Mouse (Mus musculus) stomach, embryonic 14.5 days (tissue): ENCODE results near the gene Ank. TPM values are rescaled to one million over a fixed set of nuclear protein-coding genes. Genes with fewer than 3 reads are reported as not detected.
A peak's percentile ranks its signal among the peaks of the same experiment; 100 is the strongest.

Experiments
- ATAC-seq: fragments of 200-750 bp; cut with Nextera tagmentation; 2 replicates; pipeline ENCODE4 v1.8.0; 2017; ENCODE audit warnings: low read depth, moderate TSS enrichment; ENCODE audit not compliant: insufficient number of reproducible peaks, insufficient read depth, low FRiP score
- H3K27ac ChIP-seq: fragments of 300-500 bp; sonication (generic); 2 replicates; pipeline ENCODE4 v1.5.1; 2014; ENCODE audit warnings: mild to moderate bottlenecking, low read length, moderate library complexity, mixed read lengths
- H3K27me3 ChIP-seq: fragments of 300-500 bp; sonication (generic); 2 replicates; pipeline ENCODE4 v1.6.1; 2014; ENCODE audit warnings: low read length, control low read depth, mixed read lengths; ENCODE audit not compliant: control insufficient read depth, insufficient read depth
- H3K36me3 ChIP-seq: fragments of 300-500 bp; sonication (generic); 2 replicates; pipeline ENCODE4 v1.6.1; 2014; ENCODE audit warnings: mild to moderate bottlenecking, control low read depth, low read length, moderate library complexity, mixed read lengths; ENCODE audit not compliant: control insufficient read depth, insufficient read depth
- H3K4me1 ChIP-seq: fragments of 300-500 bp; sonication (generic); 2 replicates; pipeline ENCODE4 v1.6.1; 2014; ENCODE audit warnings: low read length, control low read depth, mixed read lengths; ENCODE audit not compliant: control insufficient read depth, insufficient read depth
- H3K4me2 ChIP-seq: fragments of 300-500 bp; sonication (generic); replicated peaks from 2 replicates; pipeline ENCODE4 v1.6.1; 2014; ENCODE audit warnings: low read depth, low read length, control low read depth
- H3K4me3 ChIP-seq: fragments of 300-500 bp; sonication (generic); 2 replicates; pipeline ENCODE4 v1.5.1; 2014; ENCODE audit warnings: low read depth, low read length, control low read depth
- H3K9ac ChIP-seq: fragments of 300-500 bp; sonication (generic); replicated peaks from 2 replicates; pipeline ENCODE4 v1.6.1; 2014; ENCODE audit warnings: low read depth, mild to moderate bottlenecking, control low read depth, low read length, moderate library complexity, mixed read lengths
- H3K9me3 ChIP-seq: fragments of 300-500 bp; sonication (generic); 2 replicates; pipeline ENCODE4 v1.6.1; 2016; ENCODE audit warnings: low read depth, low read length, control low read depth; ENCODE audit not compliant: control insufficient read depth
- WGBS: fragments of 180-500 bp; shearing (Covaris S2); extraction: QIAGEN DNeasy Blood & Tissue Kit; methylation state at CpG from one replicate; pipeline ENCODE4 v1.1.7; 2014; 5-methylcytosine and 5-hydroxymethylcytosine counted together
- polyA plus RNA-seq: library from polyadenylated mRNA; unstranded; fragments of >200 nt; fragmentation: Nextera tagmentation; extraction: Ambion mirVana; gene quantifications from 2 replicates; pipeline ENCODE4 v1.2.1, GENCODE M21; 2014

The Ank gene
- polyA plus RNA-seq, 1 experiment from 2014 or later, result 13.7 TPM

DNA sequence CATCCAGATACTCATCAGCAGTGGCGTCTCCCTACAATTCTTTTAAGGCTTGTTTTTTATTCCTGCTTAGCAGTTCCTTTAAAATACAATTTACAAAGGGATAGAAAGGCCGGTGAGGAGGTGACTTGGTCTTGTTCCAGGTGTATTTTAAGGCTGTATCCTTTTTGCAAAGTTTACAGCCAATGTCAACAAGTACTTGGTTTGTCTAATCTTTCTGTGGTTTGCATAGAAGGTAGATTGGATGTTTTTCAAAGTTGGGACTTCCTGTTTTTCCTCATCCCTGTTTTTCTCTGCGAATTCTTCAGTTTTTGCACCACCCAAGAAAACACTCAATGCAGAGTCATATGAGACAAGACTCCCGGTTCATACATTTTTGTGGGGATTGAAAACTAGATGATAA lies 62.4 kb downstream of the Ank start:
- H3K36me3 ChIP-seq, result no peaks in the 10 kb centered on the region
- H3K9me3 ChIP-seq, result no peaks in the 10 kb centered on the region
- H3K4me3 ChIP-seq, result no peak overlapping the region
- 65% methylated on average over 4 of the region's 4 CpGs for whole genome bisulfite sequencing
- H3K4me1 ChIP-seq, result peaks cover 3% of the 10 kb centered on the region; the same call in 1 of the 2 replicates
- no peak for ATAC-seq
- no peak overlapping the region for H3K9ac ChIP-seq
- H3K27me3 ChIP-seq, result no peaks in the 10 kb centered on the region
- no peak overlapping the region for H3K27ac ChIP-seq
- no peak overlapping the region for H3K4me2 ChIP-seq

GRCm38 (mm10) chr15:27530023-27530422 lies 63.5 kb downstream of the Ank start:
- Histone ChIP-seq H3K4me2 (no peak overlapping the region), H3K27ac (no peak overlapping the region), H3K9me3 (no peaks in the 10 kb centered on the region), H3K9ac (no peak overlapping the region), H3K27me3 (no peaks in the 10 kb centered on the region), H3K36me3 (no peaks in the 10 kb centered on the region), H3K4me1 (peaks cover 3% of the 10 kb centered on the region; the same call in 1 of the 2 replicates), H3K4me3 (no peak overlapping the region)
- 60% methylated on average over 4 of the region's 4 CpGs for WGBS
- peak; percentile 59; the same call in 1 of the 2 replicates for ATAC-seq

DNA sequence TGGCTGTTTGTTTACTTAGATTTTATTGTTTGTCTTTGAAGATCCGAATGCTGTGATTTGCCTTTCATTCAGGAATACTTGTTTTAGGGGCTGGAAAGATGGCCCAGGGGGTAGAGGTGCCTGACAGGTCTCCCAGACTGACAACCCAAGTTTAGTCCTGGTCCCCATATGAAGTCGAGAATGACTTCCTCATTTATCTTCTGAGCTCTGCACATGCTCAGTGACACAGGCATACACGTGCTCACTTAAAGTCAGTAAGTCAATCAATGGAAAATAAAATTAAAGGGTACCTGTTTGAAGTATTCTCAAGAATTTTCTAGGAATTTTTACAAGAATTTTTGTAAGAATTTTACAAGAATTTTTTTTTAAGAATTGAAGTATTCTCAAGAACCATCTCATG lies 66.6 kb downstream of the Ank start:
- Histone ChIP-seq H3K27me3 (no peaks in the 10 kb centered on the region), H3K4me1 (0 out of 2 replicates have a peak, but pooled peaks cover 3% of the 10 kb centered on the region), H3K4me3 (no peak overlapping the region), H3K9ac (no peak overlapping the region), H3K27ac (no peak overlapping the region), H3K4me2 (no peak overlapping the region), H3K36me3 (no peaks in the 10 kb centered on the region), H3K9me3 (no peaks in the 10 kb centered on the region)
- 50% methylated on average over 3 of the region's 3 CpGs for WGBS
- ATAC-seq, result no peak

DNA sequence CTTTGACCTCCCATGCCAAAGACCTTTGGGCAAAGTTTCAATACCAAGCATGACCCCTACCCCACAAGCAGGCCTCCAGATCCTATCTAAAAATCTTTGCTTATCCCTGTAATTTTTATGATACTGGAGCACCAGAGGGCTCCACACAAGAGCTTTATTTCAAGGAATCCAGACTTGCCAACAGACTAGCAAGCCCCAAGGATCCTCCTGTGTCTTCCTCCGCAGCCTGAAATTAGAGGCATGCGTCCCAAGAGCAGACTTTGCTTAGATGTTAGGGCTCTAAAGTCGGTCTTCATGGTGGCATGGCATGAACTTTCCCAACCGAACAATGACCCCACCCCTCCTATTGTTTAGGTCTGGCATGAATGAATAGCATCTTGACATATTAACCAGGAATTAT lies 69.2 kb downstream of the Ank start:
- no peak overlapping the region for H3K9ac ChIP-seq
- no peaks in the 10 kb centered on the region for H3K27me3 ChIP-seq
- no peak overlapping the region for H3K27ac ChIP-seq
- H3K36me3 ChIP-seq, result no peaks in the 10 kb centered on the region
- no peak for ATAC-seq
- no peak overlapping the region for H3K4me2 ChIP-seq
- WGBS, result 81% methylated on average over 4 of the region's 4 CpGs
- no peaks in the 10 kb centered on the region for H3K4me1 ChIP-seq
- H3K9me3 ChIP-seq, result no peaks in the 10 kb centered on the region
- H3K4me3 ChIP-seq, result no peak overlapping the region

GRCm38 (mm10) chr15:27536186-27536585 lies 69.7 kb downstream of the Ank start:
- H3K9ac ChIP-seq, result no peak overlapping the region
- no peak overlapping the region for H3K4me3 ChIP-seq
- H3K9me3 ChIP-seq, result no peaks in the 10 kb centered on the region
- no peak for ATAC-seq
- H3K36me3 ChIP-seq, result no peaks in the 10 kb centered on the region
- 83% methylated on average over 7 of the region's 7 CpGs for WGBS
- no peaks in the 10 kb centered on the region for H3K27me3 ChIP-seq
- H3K4me1 ChIP-seq, result no peaks in the 10 kb centered on the region
- H3K27ac ChIP-seq, result no peak overlapping the region
- H3K4me2 ChIP-seq, result no peak overlapping the region

DNA sequence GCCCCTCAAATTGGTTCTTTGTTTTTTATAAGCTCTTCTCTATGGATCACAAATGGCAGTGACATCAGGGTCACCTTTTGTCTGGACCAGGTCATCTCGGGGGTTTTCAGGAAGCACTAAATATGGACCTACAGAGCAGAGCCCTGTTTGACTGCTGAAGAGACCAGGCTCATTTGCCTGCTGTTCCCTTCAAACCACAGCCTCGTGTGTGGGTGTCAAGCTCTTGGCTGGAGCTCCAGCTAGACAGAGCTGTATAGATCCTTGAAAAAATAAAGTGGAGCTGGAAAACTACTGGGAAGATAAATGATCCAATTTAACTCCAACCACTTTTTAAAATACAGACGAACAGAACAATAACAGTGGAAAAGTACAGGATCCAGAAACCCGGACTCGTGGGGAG lies 70.3 kb downstream of the Ank start:
- no peaks in the 10 kb centered on the region for H3K9me3 ChIP-seq
- no peaks in the 10 kb centered on the region for H3K4me1 ChIP-seq
- ATAC-seq, result no peak
- H3K27ac ChIP-seq, result no peak overlapping the region
- no peaks in the 10 kb centered on the region for H3K27me3 ChIP-seq
- H3K4me3 ChIP-seq, result no peak overlapping the region
- no peak overlapping the region for H3K9ac ChIP-seq
- H3K4me2 ChIP-seq, result no peak overlapping the region
- H3K36me3 ChIP-seq, result no peaks in the 10 kb centered on the region
- 33% methylated on average over 5 of the region's 5 CpGs for WGBS

DNA sequence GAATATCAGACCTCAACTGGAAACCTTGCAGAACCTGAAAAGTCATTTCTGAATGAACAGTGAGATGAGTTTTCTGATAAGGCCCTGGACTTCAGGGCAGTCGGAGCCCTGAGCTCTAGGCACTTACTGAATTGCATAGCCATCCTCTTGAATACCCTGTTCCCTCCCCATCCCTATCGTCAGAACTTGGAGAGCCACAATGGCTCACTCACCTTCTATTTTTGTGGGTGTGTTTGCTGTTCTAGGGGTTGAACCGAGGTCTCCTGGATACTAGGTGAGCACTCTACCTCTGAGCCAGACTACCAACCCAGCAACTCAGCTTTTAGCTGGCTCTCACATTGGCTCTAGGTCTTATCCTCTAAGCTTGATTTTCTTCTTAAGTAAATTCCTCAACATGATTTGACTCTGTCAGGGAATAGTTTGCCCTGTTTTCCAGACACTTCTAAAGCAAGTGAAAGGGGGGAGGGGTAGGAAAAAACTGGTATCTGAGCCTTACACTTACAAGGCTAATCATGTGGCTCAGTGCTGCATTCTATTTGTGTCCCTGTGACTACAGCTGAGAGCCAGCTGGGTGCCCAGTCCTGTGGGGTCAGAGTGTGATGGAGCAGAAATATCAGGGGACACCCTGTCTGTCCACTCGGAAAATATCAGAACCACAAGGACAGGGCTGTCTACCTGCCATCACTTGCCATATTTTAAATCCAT lies 71.2 kb downstream of the Ank start:
- Histone ChIP-seq H3K36me3 (no peaks in the 10 kb centered on the region), H3K9ac (no peak overlapping the region), H3K4me1 (no peaks in the 10 kb centered on the region), H3K4me3 (no peak overlapping the region), H3K27ac (no peak overlapping the region), H3K4me2 (no peak overlapping the region), H3K27me3 (no peaks in the 10 kb centered on the region), H3K9me3 (no peaks in the 10 kb centered on the region)
- WGBS, result 64% methylated on average over 4 of the region's 4 CpGs
- ATAC-seq, result no peak

GRCm38 (mm10) chr15:27539745-27540144 lies 73.3 kb downstream of the Ank start:
- WGBS, result 84% methylated on average over 9 of the region's 9 CpGs

GRCm38 (mm10) chr15:27545203-27545602 lies 78.7 kb downstream of the Ank start:
- peaks cover 1% of the 10 kb centered on the region; the same call in 1 of the 2 replicates for H3K4me1 ChIP-seq
- no peak overlapping the region for H3K27ac ChIP-seq
- H3K4me2 ChIP-seq, result no peak overlapping the region
- no peak overlapping the region for H3K4me3 ChIP-seq
- no peaks in the 10 kb centered on the region for H3K36me3 ChIP-seq
- no peak overlapping the region for H3K9ac ChIP-seq
- peak; percentile 56; the same call in 1 of the 2 replicates for ATAC-seq
- no peaks in the 10 kb centered on the region for H3K27me3 ChIP-seq
- 81% methylated on average over 10 of the region's 10 CpGs for WGBS
- H3K9me3 ChIP-seq, result no peaks in the 10 kb centered on the region

More at GRCm38 (mm10) chr15:27539745-27540144, 73.3 kb downstream of the Ank start:
- Histone ChIP-seq H3K9ac (no peak overlapping the region), H3K4me1 (no peaks in the 10 kb centered on the region), H3K36me3 (no peaks in the 10 kb centered on the region), H3K27me3 (no peaks in the 10 kb centered on the region), H3K27ac (no peak overlapping the region), H3K4me2 (no peak overlapping the region), H3K4me3 (no peak overlapping the region), H3K9me3 (no peaks in the 10 kb centered on the region)
- no peak for ATAC-seq
